8 mouse cellular contexts compared by ENCODE assay signal in the genomic region with DNA sequence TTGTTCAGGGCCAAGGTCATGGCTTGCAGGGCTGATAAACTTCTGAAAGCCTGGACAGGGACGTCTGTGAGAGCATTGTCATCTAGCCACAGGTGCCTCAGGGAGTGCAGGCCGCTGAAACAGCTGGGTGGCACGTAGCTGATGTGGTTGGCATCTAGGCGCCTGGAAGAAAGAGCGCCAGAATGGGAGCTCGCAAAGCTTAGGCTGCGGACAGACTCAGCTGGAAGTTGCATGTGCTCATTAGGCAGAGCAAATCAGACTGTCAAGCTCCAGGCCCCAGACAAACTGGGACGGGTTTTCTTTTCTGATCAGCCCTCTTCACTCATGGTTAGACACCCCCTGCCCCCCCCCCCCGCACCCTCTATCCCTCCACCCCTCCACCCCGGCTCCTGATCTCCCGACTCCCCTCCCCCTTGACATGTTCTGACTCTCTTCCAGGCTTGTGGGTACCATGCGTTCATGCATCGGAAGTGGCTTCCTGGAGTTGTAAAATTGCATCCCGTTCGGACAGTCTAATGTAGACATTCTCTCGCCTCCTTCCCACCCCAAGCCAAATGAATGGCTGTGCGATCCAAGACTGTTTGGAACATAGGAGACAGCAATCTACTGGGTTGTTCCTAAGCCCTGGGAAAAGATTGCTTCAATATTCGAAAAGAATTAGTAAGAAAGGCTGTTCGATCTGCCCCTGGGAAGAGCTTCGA.
DNase-seq lines count a peak whose midpoint lies in the region; ATAC-seq and TF ChIP-seq lines count a peak whose summit lies in the region.

No protein-coding gene starts in this region.

- TF ChIP-seq POLR2A in spleen, adult 2 months (IDR thresholded peaks at IDR 0.05; ENCODE audit: low read depth, low read length), result no peak
- no peak for TF ChIP-seq POLR2A in limb, embryonic 14.5 days (IDR thresholded peaks at IDR 0.05; ENCODE audit: borderline replicate concordance, extremely low read depth, insufficient read depth, insufficient read length)
- TF ChIP-seq POLR2A in olfactory bulb, adult 2 months (IDR thresholded peaks at IDR 0.05; ENCODE audit: insufficient read depth, low read depth, low read length), result no peak

- H3K9me3 ChIP-seq in limb, embryonic 14.5 days (ENCODE audit: control insufficient read depth, low read length), result no peaks in the 10 kb centered on the region

- H3K9ac ChIP-seq in limb, embryonic 14.5 days (ENCODE audit: low read depth, low read length, severe bottlenecking), result no peak overlapping the region; the same call in 1 of the 2 replicates

- peak overlapping the region; percentile 15; the same call in 1 of the 2 replicates for H3K27ac ChIP-seq in spleen, adult 2 months (ENCODE audit: insufficient read depth, low read length)
- H3K27ac ChIP-seq in limb, embryonic 14.5 days (replicated peaks; ENCODE audit: low read depth, low read length), result no peak overlapping the region
- H3K27ac ChIP-seq in olfactory bulb, adult 2 months (ENCODE audit: insufficient read depth, low read depth, low read length), result peak overlapping the region; percentile 91

- peak; percentile 4 to 14 for DNase-seq in cerebellum, adult 18-20 months
- no peak for DNase-seq in cerebellum, adult 11 months
- DNase-seq in spleen, adult 2 months (ENCODE audit: low read depth in 1 of 2, low spot score in 2 of 2), result no peak
- DNase-seq in spleen, postnatal 14 days (ENCODE audit: low spot score in 2 of 2), result no peak
- DNase-seq in limb, embryonic 14.5 days (ENCODE audit: low spot score), result no peak
- no peak for DNase-seq in right cerebral cortex, postnatal 36 days (ENCODE audit: low spot score in 2 of 2)
- no peak for DNase-seq in T-cell, adult 2 months (ENCODE audit: low spot score)

- H3K4me2 ChIP-seq in limb, embryonic 14.5 days (replicated peaks; ENCODE audit: low read depth, low read length, severe bottlenecking), result peak overlapping the region; percentile 48

- H3K4me1 ChIP-seq in spleen, adult 2 months (ENCODE audit: control insufficient read depth, insufficient read depth, insufficient read length), result peaks cover 8% of the 10 kb centered on the region; the same call in 1 of the 2 replicates
- H3K4me1 ChIP-seq in limb, embryonic 14.5 days (ENCODE audit: control insufficient read depth, insufficient read depth, low read length), result peaks cover 9% of the 10 kb centered on the region
- H3K4me1 ChIP-seq in olfactory bulb, adult 2 months (ENCODE audit: control insufficient read depth, insufficient read depth, low read length), result peaks cover 10% of the 10 kb centered on the region

- ATAC-seq in limb, embryonic 14.5 days (ENCODE audit: low FRiP score, low read depth), result peak; percentile 60

- peak overlapping the region; percentile 45 for H3K4me3 ChIP-seq in spleen, adult 2 months (ENCODE audit: extremely low read depth, insufficient read depth, insufficient read length)
- H3K4me3 ChIP-seq in limb, embryonic 14.5 days (replicated peaks; ENCODE audit: low read length), result peak overlapping the region; percentile 21
- peak overlapping the region; percentile 25 for H3K4me3 ChIP-seq in olfactory bulb, adult 2 months (ENCODE audit: insufficient read depth, low read depth, low read length)

- 17% methylated on average over 20 of the region's 20 CpGs for WGBS in spleen, adult 2 months
- 10% methylated on average over 17 of the region's 20 CpGs for WGBS in limb, embryonic 14.5 days
- 7% methylated on average over 20 of the region's 20 CpGs for WGBS in olfactory bulb, adult 2 months

- no peaks in the 10 kb centered on the region for H3K27me3 ChIP-seq in spleen, adult 2 months (ENCODE audit: control insufficient read depth, insufficient read depth, low read length)
- H3K27me3 ChIP-seq in limb, embryonic 14.5 days (ENCODE audit: control insufficient read depth, insufficient read depth, low read length), result no peaks in the 10 kb centered on the region

- no peaks in the 10 kb centered on the region for H3K36me3 ChIP-seq in spleen, adult 2 months (ENCODE audit: control insufficient read depth, insufficient read depth, low read length)
- H3K36me3 ChIP-seq in limb, embryonic 14.5 days (ENCODE audit: control insufficient read depth, insufficient read depth, low read length), result no peaks in the 10 kb centered on the region

- no peak for TF ChIP-seq CTCF in spleen, adult 2 months (IDR thresholded peaks at IDR 0.05; ENCODE audit: extremely low read depth, insufficient read depth, insufficient read length, insufficient replicate concordance)
- peak; percentile 23; the same call in 1 of the 2 replicates for TF ChIP-seq CTCF in olfactory bulb, adult 2 months (IDR thresholded peaks at IDR 0.05; ENCODE audit: insufficient read depth, low read depth, low read length)

Comparison
In these comparisons a context has a peak if more than half of its experiments do, and no peak if none do; other contexts are left out.
1. DNase-seq: peak in cerebellum, adult 18-20 months (2 of 2); none in cerebellum, adult 11 months (single experiment), spleen, adult 2 months (0 of 2), spleen, postnatal 14 days (0 of 2), limb, embryonic 14.5 days (single experiment), right cerebral cortex, postnatal 36 days (0 of 2) and T-cell, adult 2 months (single experiment).
2. Peak in every context shown above with its lines, with median percentiles within 50 percentile points of each other: H3K4me3 ChIP-seq.